Mouse (Mus musculus) spleen, adult 2 months (tissue): ENCODE data around the gene Pim3.

Experiments
- CTCF ChIP-seq: fragments of 200-500 bp; IDR thresholded peaks from 2 replicates; pipeline ENCODE4 v1.5.1; 2011; ENCODE audit warnings: mild to moderate bottlenecking, inconsistent platforms; ENCODE audit not compliant: insufficient read depth, insufficient read length, insufficient replicate concordance; ENCODE audit errors: extremely low read depth
- POLR2A ChIP-seq: fragments of 200-500 bp; IDR thresholded peaks from 2 replicates; pipeline ENCODE4 v1.6.1; 2011; ENCODE audit warnings: low read depth, low read length, inconsistent platforms

DNA sequence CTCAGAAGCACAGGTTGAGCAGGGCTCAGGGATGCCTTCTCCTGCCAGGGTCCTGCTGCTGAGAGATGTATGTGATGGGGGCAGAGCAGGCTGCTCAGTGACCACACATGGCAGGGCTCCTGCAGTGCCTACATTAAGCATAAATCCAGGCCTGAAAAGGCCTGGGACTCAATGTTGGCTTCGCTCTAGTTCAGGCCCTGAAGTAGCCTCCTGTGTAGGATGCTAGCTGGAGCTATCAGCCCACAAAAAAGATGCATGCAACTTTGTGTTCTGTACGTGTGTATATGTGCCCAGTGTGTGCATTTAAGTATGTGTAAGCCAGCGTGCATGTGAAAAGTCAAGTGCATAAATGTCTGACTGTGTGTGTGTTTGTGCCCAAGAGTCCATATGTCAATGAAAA lies 12.1 kb downstream of the Pim3 start:
- no peak for TF ChIP-seq POLR2A
- no peak for TF ChIP-seq CTCF
